Mouse (Mus musculus) adrenal gland, postnatal 14 days (tissue): Measurements from ENCODE around the gene Btbd35f12. TPM values are rescaled to one million over a fixed set of nuclear protein-coding genes. Genes with fewer than 3 reads are reported as not detected.
"Not testable (repeated sequence)": the region's sequence is repeated elsewhere in the genome, so short reads cannot be mapped to it uniquely, and the experiment has no call there.

Source experiments
- DNase-seq: peaks from one replicate; pipeline ENCODE4 v3.0.0; 2021; ENCODE audit warnings: mixed read lengths
- long read RNA-seq, 2 experiments: library from polyadenylated mRNA; stranded (forward); transcript quantifications; one replicate each; pipeline ENCODE4 v2.0.0; 2021
- total RNA-seq: library from RNA; stranded (reverse); gene quantifications from 2 replicates; pipeline ENCODE4 v1.2.3, GENCODE M21; 2021

Btbd35f12 gene
- total RNA-seq: not detected in 2 replicates
- long read RNA-seq, experiment 1: 0 reads
- long read RNA-seq, experiment 2: 0 reads

DNA sequence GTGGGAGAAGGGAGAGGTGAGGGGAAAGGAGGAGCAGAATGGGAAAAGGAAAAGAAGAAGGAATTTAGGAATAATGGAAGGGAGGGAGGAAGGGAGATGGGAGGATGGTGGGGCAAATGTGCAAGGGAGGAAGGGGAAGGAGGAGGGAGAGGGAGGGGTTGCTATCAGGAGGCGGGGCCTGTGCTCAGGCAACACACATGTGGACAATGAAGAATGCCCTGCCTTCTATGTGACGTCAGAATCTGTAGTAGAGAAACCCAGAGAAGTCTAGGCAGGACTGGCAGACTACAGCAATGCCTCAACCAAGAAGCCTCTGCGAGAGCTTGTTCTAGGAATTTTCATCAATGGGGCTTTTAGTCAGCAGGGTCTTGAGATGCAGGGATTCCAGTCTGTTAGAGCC is at the start of gene Btbd35f12:
Gene Btbd35f12 (plus strand): TSS at position 301 of the 400 bp plus-strand sequence.
- not testable (repeated sequence) for DNase-seq

DNA sequence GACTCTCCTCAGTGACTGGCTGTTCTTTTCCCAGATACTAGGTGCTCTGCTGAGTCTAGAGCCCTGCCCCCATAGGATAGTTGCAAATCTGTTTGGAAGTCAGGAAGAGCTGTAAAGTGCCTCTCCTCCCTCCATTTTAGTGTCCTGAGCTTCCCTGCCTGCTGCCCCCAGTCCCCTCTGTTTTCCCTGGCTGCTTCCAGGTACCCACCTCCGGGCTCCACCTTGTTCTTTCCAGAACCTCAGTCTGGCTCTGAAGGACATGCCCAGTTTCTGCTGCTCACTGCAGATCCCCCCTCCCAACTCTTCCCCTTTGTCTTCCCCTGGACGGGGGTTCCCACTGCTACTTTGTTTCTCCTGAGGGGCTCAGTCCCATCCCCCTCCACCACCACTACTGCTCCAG is 40.1 kb downstream of the Btbd35f12 start:
- peak; percentile 2 for DNase-seq

Other genes with a start within 250 kb of the Btbd35f12 start
- not detected in 2 replicates for gene Spin2-ps6, start 78.5 kb upstream of the Btbd35f12 start, total RNA-seq